Mouse (Mus musculus) cerebral cortex, adult 2 months (tissue): ENCODE results near the gene Olfr71.

ENCODE experiments used
- WGBS: fragments of 180-500 bp; shearing (Covaris S2); methylation state at CpG from one replicate; pipeline ENCODE4 v1.1.7; 2018; 5-methylcytosine and 5-hydroxymethylcytosine counted together

The Olfr71 gene

GRCm38 (mm10) chr4:43656339-43657109 lies 53.5 kb downstream of the Olfr71 start, which contains the start of gene Hint2:
TSS of gene Hint2 (minus strand) at chr4:43656466.
- WGBS, result under 1% methylated on average over 34 of the region's 34 CpGs

DNA sequence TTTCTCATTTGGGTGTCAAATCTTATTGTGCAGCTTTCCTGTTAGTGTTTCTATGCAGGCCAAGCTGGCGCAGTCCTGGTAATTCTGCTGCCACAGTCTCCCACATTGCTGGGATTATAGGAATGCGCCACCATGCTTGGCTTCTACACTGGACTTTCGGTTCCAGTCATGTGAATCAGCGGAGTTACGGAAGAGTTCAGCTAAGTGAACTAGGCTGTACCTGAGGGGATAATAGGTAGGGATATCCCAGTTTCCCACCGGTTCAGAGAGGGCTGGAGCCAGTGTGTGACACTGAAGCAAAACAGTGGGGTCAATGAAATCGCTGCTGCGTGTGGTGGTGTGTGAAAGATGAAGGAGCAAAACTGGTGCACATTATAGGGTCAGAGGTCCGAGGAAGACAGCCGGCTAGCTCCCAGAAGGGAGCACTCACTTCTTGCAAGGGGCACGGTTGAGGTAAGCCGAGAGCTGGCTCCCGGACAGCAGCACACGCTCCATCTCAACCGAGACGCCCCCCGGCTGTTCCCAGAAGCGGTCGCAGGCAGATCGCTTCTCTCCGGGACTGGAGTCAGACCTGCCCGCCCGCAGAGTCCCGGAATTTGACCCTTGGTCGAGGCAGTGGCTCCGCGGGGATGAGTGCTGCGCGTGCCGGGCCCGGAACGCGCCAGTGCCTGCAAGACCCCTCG lies 54.3 kb downstream of the Olfr71 start:
- WGBS, result 3% methylated on average over 34 of the region's 34 CpGs
